In genomic region chr7:24861913-24862312, GRCm38 (mm10) we compare ENCODE assay signal across 9 mouse cellular contexts. TPM values are rescaled to one million over a fixed set of nuclear protein-coding genes. Genes with fewer than 3 reads are reported as not detected.
DNase-seq lines count a peak whose midpoint lies in the region; ATAC-seq lines count a peak whose summit lies in the region.
"Had no signal": no experiment of that assay in that cellular context is flagged by ENCODE, and none has a peak within 500 bp of the region (broad histone marks: within the 10 kb centered on the region; RNA-seq: fewer than 3 reads in every experiment).

Gm9844 (plus strand) TSS chr7:24862213.

- DNase-seq in heart, postnatal 36 days = no peak
- DNase-seq in embryo, embryonic 10.5 days (ENCODE audit: low spot score) = no peak
- DNase-seq in lung, postnatal 25 days (ENCODE audit: low spot score) = no peak
- DNase-seq: cerebellum, postnatal 36 days had no signal

- intact Hi-C loops in heart, postnatal 36 days (cut with DNase I) = no loop called here

- 81% methylated on average over 7 of the region's 7 CpGs for WGBS in heart, embryonic 14.5 days
- 84% methylated on average over 7 of the region's 7 CpGs for WGBS in forebrain, embryonic 15.5 days
- WGBS in liver, embryonic 16.5 days (ENCODE audit: insufficient replicate concordance) = 71% methylated on average over 7 of the region's 7 CpGs

- no peaks in the 10 kb centered on the region for H3K9me3 ChIP-seq in heart, embryonic 14.5 days (ENCODE audit: control insufficient read depth, low read length)
- H3K9me3 ChIP-seq in forebrain, embryonic 15.5 days = no peaks in the 10 kb centered on the region
- H3K9me3 ChIP-seq in liver, embryonic 16.5 days (replicated peaks; ENCODE audit: control insufficient read depth, low read length) = no peaks in the 10 kb centered on the region

- no peak within 1 kb of the TSS for H3K9ac ChIP-seq in heart, embryonic 14.5 days (ENCODE audit: low read length)
- H3K9ac ChIP-seq in forebrain, embryonic 15.5 days (replicated peaks) = no peak within 1 kb of the TSS
- H3K9ac ChIP-seq in liver, embryonic 16.5 days (ENCODE audit: low read depth, low read length) = no peak within 1 kb of the TSS

- no peaks in the 10 kb centered on the region for H3K4me1 ChIP-seq in heart, embryonic 14.5 days (ENCODE audit: control insufficient read depth in 2 of 2, insufficient read depth in 2 of 2, low read length in 2 of 2)
- no peaks in the 10 kb centered on the region for H3K4me1 ChIP-seq in forebrain, embryonic 15.5 days
- H3K4me1 ChIP-seq in liver, embryonic 16.5 days (ENCODE audit: control insufficient read depth, low read depth, low read length) = peaks cover 37% of the 10 kb centered on the region

- H3K4me2 ChIP-seq in heart, embryonic 14.5 days (ENCODE audit: low read length) = no peak within 1 kb of the TSS
- no peak within 1 kb of the TSS for H3K4me2 ChIP-seq in forebrain, embryonic 15.5 days (replicated peaks)
- H3K4me2 ChIP-seq in liver, embryonic 16.5 days (ENCODE audit: low read depth, low read length) = no peak within 1 kb of the TSS

- no peak within 1 kb of the TSS for H3K4me3 ChIP-seq in heart, embryonic 14.5 days (ENCODE audit: control insufficient read depth in 1 of 2, insufficient read depth in 1 of 2, low read depth in 1 of 2, low read length in 2 of 2)
- H3K4me3 ChIP-seq in forebrain, embryonic 15.5 days = no peak within 1 kb of the TSS
- no peak within 1 kb of the TSS for H3K4me3 ChIP-seq in liver, embryonic 16.5 days (ENCODE audit: low read depth, low read length)

- H3K36me3 ChIP-seq in heart, embryonic 14.5 days (ENCODE audit: control insufficient read depth, insufficient read depth, low read length) = no peaks in the 10 kb centered on the region
- no peaks in the 10 kb centered on the region for H3K36me3 ChIP-seq in forebrain, embryonic 15.5 days
- H3K36me3 ChIP-seq in liver, embryonic 16.5 days (ENCODE audit: control insufficient read depth, insufficient read depth) = no peaks in the 10 kb centered on the region

- H3K27ac ChIP-seq in heart, embryonic 14.5 days (replicated peaks in 1 of 2; ENCODE audit: control insufficient read depth in 1 of 2, insufficient read depth in 1 of 2, low read depth in 2 of 2, low read length in 2 of 2) = no peak within 1 kb of the TSS
- no peak within 1 kb of the TSS for H3K27ac ChIP-seq in forebrain, embryonic 15.5 days (replicated peaks)
- H3K27ac ChIP-seq in liver, embryonic 16.5 days (ENCODE audit: low read length) = 0 out of 2 replicates have a peak within 1 kb of the TSS, but pooled peaks have one; percentile 33

- ATAC-seq in heart, embryonic 14.5 days (ENCODE audit: insufficient number of reproducible peaks, insufficient read depth, low FRiP score, low read depth) = no peak
- no peak for ATAC-seq in CD4-positive, CD25-positive, alpha-beta regulatory T cell, adult 4 months
- no peak for ATAC-seq in forebrain, embryonic 15.5 days (replicated peaks)
- ATAC-seq in liver, embryonic 16.5 days (ENCODE audit: low read depth) = no peak
- ATAC-seq in megakaryocyte progenitor cell, adult 5-6 weeks (replicated peaks; ENCODE audit: poor library complexity) = no peak

- H3K27me3 ChIP-seq in heart, embryonic 14.5 days (ENCODE audit: control insufficient read depth, insufficient read depth, low read length) = no peaks in the 10 kb centered on the region
- H3K27me3 ChIP-seq in forebrain, embryonic 15.5 days = no peaks in the 10 kb centered on the region
- H3K27me3 ChIP-seq in liver, embryonic 16.5 days (ENCODE audit: control insufficient read depth, insufficient read depth, low read depth, low read length) = no peaks in the 10 kb centered on the region

RNA-seq across cellular contexts. Expression of gene Gm9844, which starts in this region (rescaled TPM):
- 13.5 and 14.2 TPM in 2 replicates for polyA plus RNA-seq in heart, embryonic 14.5 days (2014; fragmentation: Nextera tagmentation; extraction: Ambion mirVana)
- not detected for total RNA-seq in heart, postnatal 36 days (2021)
- 10 to 100 TPM; 22.4 to 44.8 TPM for polyA plus RNA-seq in CD4-positive, CD25-positive, alpha-beta regulatory T cell, adult 4 months (2017; shearing (Covaris generic))
- 27.2 and 27.9 TPM in 2 replicates for polyA plus RNA-seq in forebrain, embryonic 15.5 days (2015; fragmentation: Nextera tagmentation; extraction: Ambion mirVana)
- polyA plus RNA-seq in liver, embryonic 16.5 days (2015; fragmentation: Nextera tagmentation; extraction: Ambion mirVana) = 1.2 and 1.4 TPM in 2 replicates
- total RNA-seq in megakaryocyte progenitor cell, adult 5-6 weeks (2015) = 1.2 and 1.5 TPM in 2 replicates
- total RNA-seq in megakaryocyte progenitor cell, adult 5-6 weeks (2017) = 6.0 and 6.6 TPM in 2 replicates
